Mouse (Mus musculus): ENCODE data around the gene Chd6.
A peak's percentile ranks its signal among the peaks of the same experiment; 100 is the strongest.
"Not testable (repeated sequence)": the region's sequence is repeated elsewhere in the genome, so short reads cannot be mapped to it uniquely, and the experiment has no call there.

Gene Chd6

GRCm38 (mm10) chr2:160982636-160983035 is 126.2 kb downstream of the Chd6 start:
- DNase-seq (ENCODE audit: low spot score in 2 of 2), result no peak

- no peak for DNase-seq (ENCODE audit: low spot score in 2 of 2)
These were observed 127.1 kb downstream of the Chd6 start for GRCm38 (mm10) chr2:160981791-160982190.

GRCm38 (mm10) chr2:160978651-160979050 is 130.2 kb downstream of the Chd6 start:
- no peak for DNase-seq (ENCODE audit: low spot score in 2 of 2)

- DNase-seq (ENCODE audit: low spot score in 2 of 2), result no peak
These were observed 131.6 kb downstream of the Chd6 start for GRCm38 (mm10) chr2:160977248-160977647.

- DNase-seq (ENCODE audit: low spot score in 2 of 2), result no peak
These were observed 135.1 kb downstream of the Chd6 start for GRCm38 (mm10) chr2:160973648-160974215.

GRCm38 (mm10) chr2:160972103-160972792 is 136.6 kb downstream of the Chd6 start:
- DNase-seq (ENCODE audit: low spot score in 2 of 2), result no peak

GRCm38 (mm10) chr2:160962149-160962548 is 146.7 kb downstream of the Chd6 start:
- no peak for DNase-seq (ENCODE audit: low spot score in 2 of 2)

GRCm38 (mm10) chr2:160960956-160961646 is 147.8 kb downstream of the Chd6 start:
- no peak for DNase-seq (ENCODE audit: low spot score in 2 of 2)

- DNase-seq (ENCODE audit: low spot score in 2 of 2), result no peak
These were observed 149.0 kb downstream of the Chd6 start for GRCm38 (mm10) chr2:160959901-160960300.

- no peak for DNase-seq (ENCODE audit: low spot score in 2 of 2)
These were observed 150.1 kb downstream of the Chd6 start for GRCm38 (mm10) chr2:160958737-160959136.

- not testable (repeated sequence) for DNase-seq (ENCODE audit: low spot score in 2 of 2)
These were observed 151.1 kb downstream of the Chd6 start for GRCm38 (mm10) chr2:160957801-160958200.

GRCm38 (mm10) chr2:160957307-160957706 is 151.6 kb downstream of the Chd6 start:
- DNase-seq (ENCODE audit: low spot score in 2 of 2), result not testable (repeated sequence)

- no peak for DNase-seq (ENCODE audit: low spot score in 2 of 2)
These were observed 153.5 kb downstream of the Chd6 start for GRCm38 (mm10) chr2:160955331-160955730.

- no peak for DNase-seq (ENCODE audit: low spot score in 2 of 2)
These were observed 154.3 kb downstream of the Chd6 start for GRCm38 (mm10) chr2:160954541-160954940.

- DNase-seq (ENCODE audit: low spot score in 2 of 2), result peak in 1 of 2 experiments; percentile 22
These were observed 155.6 kb downstream of the Chd6 start for GRCm38 (mm10) chr2:160953131-160953873.

GRCm38 (mm10) chr2:160951595-160951994 is 157.3 kb downstream of the Chd6 start:
- DNase-seq (ENCODE audit: low spot score in 2 of 2), result no peak

- DNase-seq (ENCODE audit: low spot score in 2 of 2), result no peak
These were observed 166.4 kb downstream of the Chd6 start for GRCm38 (mm10) chr2:160942443-160942842.

- DNase-seq (ENCODE audit: low spot score in 2 of 2), result no peak
These were observed 167.8 kb downstream of the Chd6 start for GRCm38 (mm10) chr2:160940930-160941709.

- no peak for DNase-seq (ENCODE audit: low spot score in 2 of 2)
These were observed 174.4 kb downstream of the Chd6 start for GRCm38 (mm10) chr2:160934451-160934850.

- DNase-seq (ENCODE audit: low spot score in 2 of 2), result no peak
These were observed 175.0 kb downstream of the Chd6 start for GRCm38 (mm10) chr2:160933890-160934289.

GRCm38 (mm10) chr2:160932981-160933380 is 175.9 kb downstream of the Chd6 start:
- no peak for DNase-seq (ENCODE audit: low spot score in 2 of 2)

Data from natural killer cell, adult 2 months (primary cell).